Mouse (Mus musculus) CH12.LX (cell line): ENCODE measurements around the gene Npas2. TPM values are rescaled to one million over a fixed set of nuclear protein-coding genes. Genes with fewer than 3 reads are reported as not detected.

Experiments used
- DNase-seq: peaks from one replicate; pipeline ENCODE4 v3.0.0-alpha.2; 2013; ENCODE audit errors: extremely low read depth
- H3K27ac ChIP-seq: 2 replicates; pipeline ENCODE4 v1.5.1; 2012; ENCODE audit warnings: low read depth, mild to moderate bottlenecking, control low read depth, moderate library complexity; ENCODE audit not compliant: insufficient read depth
- H3K27me3 ChIP-seq: replicated peaks from 2 replicates; pipeline ENCODE3; 2012; ENCODE audit warnings: inconsistent platforms
- H3K36me3 ChIP-seq, 2 experiments: replicated peaks in 1 of 2; 2 replicates each; pipeline versions ENCODE3 to v1.6.1; 2012; ENCODE audit warnings: inconsistent platforms in 1 of 2, low read length in 1 of 2, mild to moderate bottlenecking in 1 of 2, mixed read lengths in 1 of 2, moderate library complexity in 1 of 2; ENCODE audit not compliant: control insufficient read depth in 1 of 2, insufficient read depth in 1 of 2
- H3K4me1 ChIP-seq, 2 experiments: 2 replicates each; pipeline ENCODE4 v1.6.1; 2012; ENCODE audit warnings: inconsistent platforms in 1 of 2, moderate library complexity in 1 of 2; ENCODE audit not compliant: insufficient read depth in 2 of 2, control insufficient read depth in 1 of 2
- H3K4me2 ChIP-seq: 2 replicates; pipeline ENCODE4 v1.6.1; 2012; ENCODE audit warnings: low read depth, mild to moderate bottlenecking, control low read depth; ENCODE audit not compliant: poor library complexity, insufficient read depth, severe bottlenecking
- H3K4me3 ChIP-seq, 3 experiments: fragments of 150-350 bp in 1 of 3; sonication (generic) in 1 of 3; replicated peaks in 1 of 3; 2 replicates each; pipeline versions ENCODE3 to v1.5.1; 2011 to 2012; ENCODE audit warnings: low read depth in 2 of 3, low read length in 2 of 3, mild to moderate bottlenecking in 2 of 3, moderate library complexity in 2 of 3, control low read depth in 1 of 3, improper control_type of control experiment in 1 of 3, inconsistent platforms in 1 of 3, mixed read lengths in 1 of 3; ENCODE audit not compliant: poor library complexity in 1 of 3
- H3K79me2 ChIP-seq: replicated peaks from 2 replicates; pipeline ENCODE4 v1.6.1; 2012; ENCODE audit warnings: mild to moderate bottlenecking, moderate library complexity; ENCODE audit not compliant: control insufficient read depth, poor library complexity, insufficient read depth, severe bottlenecking; ENCODE audit errors: extremely low read depth
- H3K9ac ChIP-seq: 2 replicates; pipeline ENCODE4 v1.6.1; 2012; ENCODE audit warnings: low read depth, mild to moderate bottlenecking, control low read depth, moderate library complexity; ENCODE audit not compliant: insufficient read depth
- H3K9me3 ChIP-seq: replicated peaks from 2 replicates; pipeline ENCODE3; 2012; ENCODE audit warnings: low read length, inconsistent platforms, mixed read lengths
- BHLHE40 ChIP-seq: IDR thresholded peaks from 2 replicates; pipeline ENCODE4 v1.6.1; 2011; ENCODE audit warnings: mild to moderate bottlenecking, low read depth, low read length, improper control_type of control experiment
- CHD1 ChIP-seq: IDR thresholded peaks from 2 replicates; pipeline ENCODE4 v1.6.1; 2012; ENCODE audit warnings: low read depth, low read length, improper control_type of control experiment, inconsistent platforms
- CHD2 ChIP-seq: IDR thresholded peaks from 2 replicates; pipeline ENCODE4 v1.6.1; 2011; ENCODE audit warnings: low read length, improper control_type of control experiment
- CTCF ChIP-seq, 2 experiments: IDR thresholded peaks in 1 of 2; conservative IDR thresholded peaks in 1 of 2; 2 replicates each; pipeline ENCODE4 v1.5.1; 2011 to 2012; ENCODE audit warnings: low read depth in 2 of 2, low read length in 2 of 2, improper control_type of control experiment in 1 of 2, inconsistent platforms in 1 of 2, mild to moderate bottlenecking in 1 of 2, moderate library complexity in 1 of 2
- ELF1 ChIP-seq: IDR thresholded peaks from 2 replicates; pipeline ENCODE4 v1.6.1; 2014; ENCODE audit warnings: low read depth, mild to moderate bottlenecking, inconsistent platforms, low read length, improper control_type of control experiment
- EP300 ChIP-seq: IDR thresholded peaks from 2 replicates; pipeline ENCODE4 v1.6.1; 2011; ENCODE audit warnings: low read length, improper control_type of control experiment
- ETS1 ChIP-seq: conservative IDR thresholded peaks from 2 replicates; pipeline ENCODE4 v1.6.1; 2012; ENCODE audit warnings: low read depth, mild to moderate bottlenecking, inconsistent platforms, low read length, improper control_type of control experiment, moderate library complexity
- HCFC1 ChIP-seq: IDR thresholded peaks from 2 replicates; pipeline ENCODE4 v1.6.1; 2012; ENCODE audit warnings: low read depth, mild to moderate bottlenecking, inconsistent platforms, low read length, improper control_type of control experiment
- IRF4 ChIP-seq: IDR thresholded peaks from 2 replicates; pipeline ENCODE4 v1.6.1; 2014; ENCODE audit warnings: low read depth, mild to moderate bottlenecking, inconsistent platforms, low read length, improper control_type of control experiment
- JUN ChIP-seq: IDR thresholded peaks from 2 replicates; pipeline ENCODE4 v1.6.1; 2011; ENCODE audit warnings: low read depth, mild to moderate bottlenecking, low read length, improper control_type of control experiment, moderate library complexity; ENCODE audit not compliant: insufficient read depth
- JUND ChIP-seq: conservative IDR thresholded peaks from 2 replicates; pipeline ENCODE4 v1.6.1; 2011; ENCODE audit warnings: low read depth, low read length, improper control_type of control experiment
- KAT2A ChIP-seq: IDR thresholded peaks from 2 replicates; pipeline ENCODE4 v1.6.1; 2012; ENCODE audit warnings: low read length, improper control_type of control experiment, inconsistent platforms; ENCODE audit not compliant: insufficient replicate concordance
- MAZ ChIP-seq: IDR thresholded peaks from 2 replicates; pipeline ENCODE4 v1.6.1; 2012; ENCODE audit warnings: low read depth, mild to moderate bottlenecking, inconsistent platforms, low read length, improper control_type of control experiment, moderate library complexity
- MEF2A ChIP-seq: IDR thresholded peaks from 2 replicates; pipeline ENCODE4 v1.6.1; 2014; ENCODE audit warnings: low read depth, mild to moderate bottlenecking, inconsistent platforms, low read length, improper control_type of control experiment, borderline replicate concordance
- MYC ChIP-seq: IDR thresholded peaks from 2 replicates; pipeline ENCODE4 v1.6.1; 2011; ENCODE audit warnings: low read depth, mild to moderate bottlenecking, improper control_type of control experiment, low read length
- NELFE ChIP-seq: IDR thresholded peaks from 2 replicates; pipeline ENCODE4 v1.6.1; 2011; ENCODE audit warnings: low read depth, low read length, improper control_type of control experiment
- NRF1 ChIP-seq: IDR thresholded peaks from 2 replicates; pipeline ENCODE4 v1.6.1; 2014; ENCODE audit warnings: low read depth, mild to moderate bottlenecking, inconsistent platforms, low read length, improper control_type of control experiment, moderate library complexity
- PAX5 ChIP-seq: IDR thresholded peaks from 2 replicates; pipeline ENCODE4 v1.6.1; 2012; ENCODE audit warnings: low read length, inconsistent platforms, mixed read lengths
- POLR2A ChIP-seq: IDR thresholded peaks from 2 replicates; pipeline ENCODE4 v1.6.1; 2011; ENCODE audit warnings: low read depth, mild to moderate bottlenecking, improper control_type of control experiment, low read length
- RAD21 ChIP-seq: IDR thresholded peaks from 2 replicates; pipeline ENCODE4 v1.6.1; 2011; ENCODE audit warnings: low read depth, mild to moderate bottlenecking, low read length, improper control_type of control experiment, moderate library complexity
- SMC3 ChIP-seq: IDR thresholded peaks from 2 replicates; pipeline ENCODE4 v1.6.1; 2011; ENCODE audit warnings: low read depth, low read length, improper control_type of control experiment
- TBP ChIP-seq: conservative IDR thresholded peaks from 2 replicates; pipeline ENCODE4 v1.6.1; 2011; ENCODE audit warnings: low read depth, low read length, improper control_type of control experiment
- USF1 ChIP-seq: IDR thresholded peaks from 2 replicates; pipeline ENCODE4 v1.6.1; 2014; ENCODE audit warnings: low read depth, mild to moderate bottlenecking, inconsistent platforms, low read length, improper control_type of control experiment
- ZC3H11A ChIP-seq: IDR thresholded peaks from 2 replicates; pipeline ENCODE4 v1.6.1; 2012; ENCODE audit warnings: low read depth, mild to moderate bottlenecking, inconsistent platforms, low read length, improper control_type of control experiment
- ZKSCAN1 ChIP-seq: IDR thresholded peaks from 2 replicates; pipeline ENCODE4 v1.6.1; 2012; ENCODE audit warnings: low read depth, inconsistent platforms, low read length, improper control_type of control experiment, borderline replicate concordance
- dilution Hi-C: fragments of 300-500 bp; cut with MboI; formaldehyde crosslinking; loops from 2 replicates; pipeline ENCODE4 v1.14.3; 2020; ENCODE audit warnings: low sequenced_read_pairs; ENCODE audit not compliant: extremely low pct_unique_long_range_greater_than_20kb, extremely low pct_ligation_motif_present
- in situ Hi-C: fragments of 300-500 bp; cut with MboI; formaldehyde crosslinking; loops from 3 replicates; pipeline ENCODE4 v1.14.3; 2019; ENCODE audit warnings: low sequenced_read_pairs, low pct_ligation_motif_present, low pct_unique_long_range_greater_than_20kb, mixed read lengths
- polyA plus RNA-seq: library from polyadenylated mRNA; unstranded; fragments of >175 nt; gene quantifications from 2 replicates; pipeline ENCODE4 v1.2.1, GENCODE M21; 2012; ENCODE audit warnings: low read depth; ENCODE audit not compliant: insufficient read length
- total RNA-seq, 2 experiments: library from RNA; depleted of rRNA; stranded (reverse); fragments of 300-350 nt in 1 of 2; fragments of >200 nt in 1 of 2; gene quantifications; 2 replicates each; pipeline ENCODE4 v1.2.3; 2012 to 2014

Npas2 gene
- total and polyA plus RNA-seq, 3 experiments, result 0.13 TPM; not detected in 2

DNA sequence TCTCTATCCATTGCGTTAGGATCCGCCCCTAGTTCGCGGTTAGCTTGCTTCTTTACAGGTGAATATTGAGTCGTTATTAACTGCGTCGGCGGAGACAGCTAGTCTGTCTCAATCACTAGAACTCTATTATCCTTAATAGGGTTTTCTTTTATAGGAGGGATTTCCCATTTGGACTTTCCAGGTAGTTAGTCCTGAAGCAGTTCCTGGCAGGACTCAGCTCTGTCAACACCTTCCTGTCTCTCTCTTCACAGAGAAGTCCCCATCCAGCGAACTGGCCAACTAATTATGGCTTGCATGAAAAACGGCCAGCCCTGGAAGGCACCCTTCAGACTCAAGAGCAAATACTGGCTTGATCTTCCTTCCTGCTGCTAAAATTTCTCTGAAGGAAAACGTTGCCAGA, 1.4 kb downstream of the Npas2 start:
- in situ Hi-C loops, result no loop called here
- dilution Hi-C loops, result no loop called here
- no peak overlapping the region for H3K4me3 ChIP-seq
- no peak overlapping the region for H3K27ac ChIP-seq
- H3K4me1 ChIP-seq, result peaks cover 0 to 6% of the 10 kb centered on the region in 2 experiments; a peak in 2 of 4 replicates
- H3K36me3 ChIP-seq, result no peaks in the 10 kb centered on the region
- peaks cover 17% of the 10 kb centered on the region for H3K9me3 ChIP-seq
- H3K9ac ChIP-seq, result no peak overlapping the region
- H3K27me3 ChIP-seq, result no peaks in the 10 kb centered on the region
- no peak overlapping the region for H3K4me2 ChIP-seq
- no peaks in the 10 kb centered on the region for H3K79me2 ChIP-seq
- TF ChIP-seq SMC3 (no peak), NRF1 (no peak), ETS1 (no peak), BHLHE40 (no peak)
- DNase-seq, result no peak

- H3K79me2 ChIP-seq, result no peaks in the 10 kb centered on the region
- peaks cover 17% of the 10 kb centered on the region for H3K9me3 ChIP-seq
- in situ Hi-C loops, result no loop called here
- no peak overlapping the region for H3K9ac ChIP-seq
- H3K27ac ChIP-seq, result no peak overlapping the region
- H3K4me2 ChIP-seq, result no peak overlapping the region
- dilution Hi-C loops, result no loop called here
- peaks cover 0 to 6% of the 10 kb centered on the region in 2 experiments; a peak in 2 of 4 replicates for H3K4me1 ChIP-seq
- no peak overlapping the region for H3K4me3 ChIP-seq
- DNase-seq, result no peak
- no peak for TF ChIP-seq NELFE
- TF ChIP-seq CHD2, result no peak
- no peak for TF ChIP-seq CHD1
- no peak for TF ChIP-seq MAZ
- H3K27me3 ChIP-seq, result no peaks in the 10 kb centered on the region
- H3K36me3 ChIP-seq, result no peaks in the 10 kb centered on the region
Observed at GRCm38 (mm10) chr1:39196126-39196525, 2.6 kb downstream of the Npas2 start.

- H3K4me3 ChIP-seq, result no peak overlapping the region
- DNase-seq, result peak; percentile 51
- TF ChIP-seq MEF2A (no peak), ELF1 (no peak), NRF1 (no peak), RAD21 (no peak), ZC3H11A (no peak), JUN (no peak), MYC (no peak), PAX5 (no peak), TBP (no peak), POLR2A (no peak), CTCF (conservative IDR thresholded peaks at IDR 0.05 in 1 of 2, IDR thresholded peaks at IDR 0.05 in 1 of 2; ENCODE audit: low read depth in 2 of 2, low read length in 2 of 2) (peak in 1 of 2 experiments; percentile 3; a peak in 1 of 4 replicates), ZKSCAN1 (no peak), USF1 (no peak), ETS1 (no peak), CHD2 (no peak), HCFC1 (no peak), IRF4 (peak; percentile 74), KAT2A (no peak), EP300 (no peak), JUND (peak; percentile 49; the same call in 1 of the 2 replicates)
Observed at GRCm38 (mm10) chr1:39196676-39197375, 3.3 kb downstream of the Npas2 start.

More at GRCm38 (mm10) chr1:39196676-39197375, 3.3 kb downstream of the Npas2 start:
- Histone ChIP-seq H3K4me2 (no peak overlapping the region), H3K27me3 (no peaks in the 10 kb centered on the region), H3K9ac (no peak overlapping the region), H3K9me3 (peaks cover 17% of the 10 kb centered on the region), H3K27ac (no peak overlapping the region), H3K36me3 (no peaks in the 10 kb centered on the region), H3K4me1 (peaks cover 0 to 6% of the 10 kb centered on the region in 2 experiments; a peak in 2 of 4 replicates), H3K79me2 (no peaks in the 10 kb centered on the region)
- dilution Hi-C loops, result no loop called here
- in situ Hi-C loops, result no loop called here
